Mouse (Mus musculus) CH12.LX (cell line): ENCODE data around the gene Stub1. TPM values are rescaled to one million over a fixed set of nuclear protein-coding genes. Genes with fewer than 3 reads are reported as not detected.
"Not testable (repeated sequence)": the region's sequence is repeated elsewhere in the genome, so short reads cannot be mapped to it uniquely, and the experiment has no call there.

Experiments used
- DNase-seq: peaks from one replicate; pipeline ENCODE4 v3.0.0-alpha.2; 2013; ENCODE audit errors: extremely low read depth
- H3K27ac ChIP-seq: 2 replicates; pipeline ENCODE4 v1.5.1; 2012; ENCODE audit warnings: low read depth, mild to moderate bottlenecking, control low read depth, moderate library complexity; ENCODE audit not compliant: insufficient read depth
- H3K27me3 ChIP-seq: replicated peaks from 2 replicates; pipeline ENCODE3; 2012; ENCODE audit warnings: inconsistent platforms
- H3K36me3 ChIP-seq, 2 experiments: replicated peaks in 1 of 2; 2 replicates each; pipeline versions ENCODE3 to v1.6.1; 2012; ENCODE audit warnings: inconsistent platforms in 1 of 2, low read length in 1 of 2, mild to moderate bottlenecking in 1 of 2, mixed read lengths in 1 of 2, moderate library complexity in 1 of 2; ENCODE audit not compliant: control insufficient read depth in 1 of 2, insufficient read depth in 1 of 2
- H3K4me1 ChIP-seq, 2 experiments: 2 replicates each; pipeline ENCODE4 v1.6.1; 2012; ENCODE audit warnings: inconsistent platforms in 1 of 2, moderate library complexity in 1 of 2; ENCODE audit not compliant: insufficient read depth in 2 of 2, control insufficient read depth in 1 of 2
- H3K4me2 ChIP-seq: 2 replicates; pipeline ENCODE4 v1.6.1; 2012; ENCODE audit warnings: low read depth, mild to moderate bottlenecking, control low read depth; ENCODE audit not compliant: poor library complexity, insufficient read depth, severe bottlenecking
- H3K4me3 ChIP-seq, 3 experiments: fragments of 150-350 bp in 1 of 3; sonication (generic) in 1 of 3; replicated peaks in 1 of 3; 2 replicates each; pipeline versions ENCODE3 to v1.5.1; 2011 to 2012; ENCODE audit warnings: low read depth in 2 of 3, low read length in 2 of 3, mild to moderate bottlenecking in 2 of 3, moderate library complexity in 2 of 3, control low read depth in 1 of 3, improper control_type of control experiment in 1 of 3, inconsistent platforms in 1 of 3, mixed read lengths in 1 of 3; ENCODE audit not compliant: poor library complexity in 1 of 3
- H3K79me2 ChIP-seq: replicated peaks from 2 replicates; pipeline ENCODE4 v1.6.1; 2012; ENCODE audit warnings: mild to moderate bottlenecking, moderate library complexity; ENCODE audit not compliant: control insufficient read depth, poor library complexity, insufficient read depth, severe bottlenecking; ENCODE audit errors: extremely low read depth
- H3K9ac ChIP-seq: 2 replicates; pipeline ENCODE4 v1.6.1; 2012; ENCODE audit warnings: low read depth, mild to moderate bottlenecking, control low read depth, moderate library complexity; ENCODE audit not compliant: insufficient read depth
- H3K9me3 ChIP-seq: replicated peaks from 2 replicates; pipeline ENCODE3; 2012; ENCODE audit warnings: low read length, inconsistent platforms, mixed read lengths
- BHLHE40 ChIP-seq: IDR thresholded peaks from 2 replicates; pipeline ENCODE4 v1.6.1; 2011; ENCODE audit warnings: mild to moderate bottlenecking, low read depth, low read length, improper control_type of control experiment
- CTCF ChIP-seq, 2 experiments: IDR thresholded peaks in 1 of 2; conservative IDR thresholded peaks in 1 of 2; 2 replicates each; pipeline ENCODE4 v1.5.1; 2011 to 2012; ENCODE audit warnings: low read depth in 2 of 2, low read length in 2 of 2, improper control_type of control experiment in 1 of 2, inconsistent platforms in 1 of 2, mild to moderate bottlenecking in 1 of 2, moderate library complexity in 1 of 2
- E2F4 ChIP-seq: IDR thresholded peaks from 2 replicates; pipeline ENCODE4 v1.6.1; 2011; ENCODE audit warnings: low read depth, low read length, improper control_type of control experiment; ENCODE audit not compliant: insufficient replicate concordance
- EP300 ChIP-seq: IDR thresholded peaks from 2 replicates; pipeline ENCODE4 v1.6.1; 2011; ENCODE audit warnings: low read length, improper control_type of control experiment
- HCFC1 ChIP-seq: IDR thresholded peaks from 2 replicates; pipeline ENCODE4 v1.6.1; 2012; ENCODE audit warnings: low read depth, mild to moderate bottlenecking, inconsistent platforms, low read length, improper control_type of control experiment
- JUN ChIP-seq: IDR thresholded peaks from 2 replicates; pipeline ENCODE4 v1.6.1; 2011; ENCODE audit warnings: low read depth, mild to moderate bottlenecking, low read length, improper control_type of control experiment, moderate library complexity; ENCODE audit not compliant: insufficient read depth
- MAZ ChIP-seq: IDR thresholded peaks from 2 replicates; pipeline ENCODE4 v1.6.1; 2012; ENCODE audit warnings: low read depth, mild to moderate bottlenecking, inconsistent platforms, low read length, improper control_type of control experiment, moderate library complexity
- MXI1 ChIP-seq: IDR thresholded peaks from 2 replicates; pipeline ENCODE4 v1.6.1; 2011; ENCODE audit warnings: mild to moderate bottlenecking, low read depth, low read length, improper control_type of control experiment
- NELFE ChIP-seq: IDR thresholded peaks from 2 replicates; pipeline ENCODE4 v1.6.1; 2011; ENCODE audit warnings: low read depth, low read length, improper control_type of control experiment
- PAX5 ChIP-seq: IDR thresholded peaks from 2 replicates; pipeline ENCODE4 v1.6.1; 2012; ENCODE audit warnings: low read length, inconsistent platforms, mixed read lengths
- POLR2A ChIP-seq: IDR thresholded peaks from 2 replicates; pipeline ENCODE4 v1.6.1; 2011; ENCODE audit warnings: low read depth, mild to moderate bottlenecking, improper control_type of control experiment, low read length
- UBTF ChIP-seq: IDR thresholded peaks from 2 replicates; pipeline ENCODE4 v1.6.1; 2012; ENCODE audit warnings: low read depth, mild to moderate bottlenecking, inconsistent platforms, low read length, improper control_type of control experiment, moderate library complexity
- USF1 ChIP-seq: IDR thresholded peaks from 2 replicates; pipeline ENCODE4 v1.6.1; 2014; ENCODE audit warnings: low read depth, mild to moderate bottlenecking, inconsistent platforms, low read length, improper control_type of control experiment
- dilution Hi-C: fragments of 300-500 bp; cut with MboI; formaldehyde crosslinking; loops from 2 replicates; pipeline ENCODE4 v1.14.3; 2020; ENCODE audit warnings: low sequenced_read_pairs; ENCODE audit not compliant: extremely low pct_unique_long_range_greater_than_20kb, extremely low pct_ligation_motif_present
- in situ Hi-C: fragments of 300-500 bp; cut with MboI; formaldehyde crosslinking; loops from 3 replicates; pipeline ENCODE4 v1.14.3; 2019; ENCODE audit warnings: low sequenced_read_pairs, low pct_ligation_motif_present, low pct_unique_long_range_greater_than_20kb, mixed read lengths
- polyA plus RNA-seq: library from polyadenylated mRNA; unstranded; fragments of >175 nt; gene quantifications from 2 replicates; pipeline ENCODE4 v1.2.1, GENCODE M21; 2012; ENCODE audit warnings: low read depth; ENCODE audit not compliant: insufficient read length
- total RNA-seq, 2 experiments: library from RNA; depleted of rRNA; stranded (reverse); fragments of 300-350 nt in 1 of 2; fragments of >200 nt in 1 of 2; gene quantifications; 2 replicates each; pipeline ENCODE4 v1.2.3; 2012 to 2014

Stub1 gene
- total and polyA plus RNA-seq, 3 experiments, result 62.9 to 98.3 (median 84.8) TPM

GRCm38 (mm10) chr17:25807452-25807851, 25.8 kb downstream of the Stub1 start:
- H3K4me2 ChIP-seq, H3K36me3 ChIP-seq, H3K4me3 ChIP-seq, H3K79me2 ChIP-seq, H3K9me3 ChIP-seq, H3K27ac ChIP-seq, DNase-seq, dilution Hi-C loops, H3K4me1 ChIP-seq, H3K9ac ChIP-seq, in situ Hi-C loops: not testable (repeated sequence)
- H3K27me3 ChIP-seq, result peaks cover 74% of the 10 kb centered on the region
- TF ChIP-seq CTCF (conservative IDR thresholded peaks at IDR 0.05 in 1 of 2, IDR thresholded peaks at IDR 0.05 in 1 of 2; ENCODE audit: low read depth in 2 of 2, low read length in 2 of 2), result 0 out of 4 replicates have a peak, but pooled peaks of 1 of the 2 experiments have one; percentile 14

- Histone ChIP-seq H3K9ac (no peak overlapping the region), H3K4me1 (0 out of 4 replicates have a peak, but pooled peaks cover 0 to 3% of the 10 kb centered on the region in 2 experiments), H3K36me3 (no peaks in the 10 kb centered on the region), H3K27me3 (peaks cover 73% of the 10 kb centered on the region), H3K79me2 (no peaks in the 10 kb centered on the region), H3K4me3 (no peak overlapping the region), H3K4me2 (no peak overlapping the region), H3K9me3 (no peaks in the 10 kb centered on the region), H3K27ac (no peak overlapping the region)
- dilution Hi-C loops (no loop called here), in situ Hi-C loops (no loop called here)
- no peak for TF ChIP-seq MXI1
- no peak for TF ChIP-seq JUN
- TF ChIP-seq POLR2A, result no peak
- DNase-seq, result no peak
Measured at GRCm38 (mm10) chr17:25806507-25806906, 26.7 kb downstream of the Stub1 start.

- H3K36me3 ChIP-seq, result no peaks in the 10 kb centered on the region
- no peak overlapping the region for H3K9ac ChIP-seq
- peaks cover 2% of the 10 kb centered on the region for H3K9me3 ChIP-seq
- dilution Hi-C loops, result no loop called here
- H3K4me2 ChIP-seq, result no peak overlapping the region
- H3K79me2 ChIP-seq, result no peaks in the 10 kb centered on the region
- no peak for DNase-seq
- no peak overlapping the region for H3K27ac ChIP-seq
- no peak for TF ChIP-seq PAX5
- TF ChIP-seq EP300, result no peak
- TF ChIP-seq USF1, result no peak
- TF ChIP-seq BHLHE40, result peak; percentile 49
- no peak for TF ChIP-seq E2F4
- TF ChIP-seq UBTF, result no peak
- TF ChIP-seq MXI1, result peak; percentile 45; the same call in 1 of the 2 replicates
- TF ChIP-seq NELFE, result no peak
- no peak for TF ChIP-seq HCFC1
- TF ChIP-seq MAZ, result no peak
- H3K4me1 ChIP-seq, result 0 out of 4 replicates have a peak, but pooled peaks cover 0 to 3% of the 10 kb centered on the region in 2 experiments
- in situ Hi-C loops, result no loop called here
- peaks cover 61% of the 10 kb centered on the region for H3K27me3 ChIP-seq
- no peak overlapping the region for H3K4me3 ChIP-seq
Measured at GRCm38 (mm10) chr17:25802825-25803517, 30.2 kb downstream of the Stub1 start.
